Mouse (Mus musculus): ENCODE results near the gene Eif4h. TPM values are rescaled to one million over a fixed set of nuclear protein-coding genes. Genes with fewer than 3 reads are reported as not detected.

Gene Eif4h
- total RNA-seq, 2 experiments from 2014 or later: 288 to 289 TPM

DNA sequence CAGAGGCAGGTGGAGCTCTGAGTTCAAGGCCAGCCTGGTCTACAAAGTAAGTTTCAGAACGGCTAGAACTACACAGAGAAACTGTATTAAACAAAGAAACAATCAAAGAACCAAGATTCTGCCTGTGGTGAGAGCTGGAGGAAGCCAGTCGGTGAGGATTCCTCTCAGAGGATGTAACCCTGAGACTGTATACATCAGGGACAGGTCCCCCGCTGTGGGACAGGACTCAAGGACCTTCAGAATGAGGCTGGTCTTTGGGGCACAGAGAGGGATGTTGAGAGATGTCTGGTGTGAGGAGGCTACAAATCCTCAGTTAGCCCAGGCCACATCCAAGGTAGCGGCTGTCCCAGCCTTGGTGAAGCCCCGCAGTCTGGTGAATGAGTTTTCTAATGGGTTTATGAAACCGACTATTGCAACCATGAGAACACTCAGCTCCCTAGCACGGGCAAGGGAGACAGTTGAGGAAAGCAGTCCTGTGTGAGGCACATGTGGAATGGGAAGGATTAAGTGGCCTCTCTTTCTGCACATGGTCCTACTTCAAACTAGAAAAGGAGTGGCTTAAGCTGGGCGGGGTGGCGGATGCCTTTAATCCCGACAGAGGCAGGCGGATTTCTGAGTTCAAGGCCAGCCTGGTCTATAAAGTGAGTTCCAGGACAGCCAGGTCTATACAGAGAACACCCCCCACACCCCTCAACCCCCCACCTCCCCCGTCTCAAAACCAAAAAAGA is 29.2 kb downstream of the Eif4h start:
- DNase-seq: no peak

DNA sequence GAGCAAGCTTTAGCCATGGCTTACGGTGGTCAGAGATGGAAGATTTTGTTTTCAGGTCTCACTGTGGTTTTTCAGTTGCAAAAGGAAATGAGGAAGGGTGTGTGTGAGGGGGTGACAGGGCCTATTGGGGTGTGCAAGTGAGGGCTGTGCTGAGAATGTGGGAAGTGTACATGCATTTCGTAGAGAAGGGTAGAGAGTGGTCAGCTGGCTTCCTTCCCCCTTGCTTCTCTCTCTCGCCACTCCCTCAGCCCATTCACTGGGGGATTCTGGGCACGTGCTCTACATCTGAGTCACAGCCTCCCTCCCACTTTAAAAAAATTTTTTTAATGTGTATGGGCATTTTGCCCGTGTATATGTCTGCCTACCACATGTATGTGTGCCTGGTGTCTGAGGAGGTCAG is 32.2 kb downstream of the Eif4h start:
- DNase-seq: no peak

DNA sequence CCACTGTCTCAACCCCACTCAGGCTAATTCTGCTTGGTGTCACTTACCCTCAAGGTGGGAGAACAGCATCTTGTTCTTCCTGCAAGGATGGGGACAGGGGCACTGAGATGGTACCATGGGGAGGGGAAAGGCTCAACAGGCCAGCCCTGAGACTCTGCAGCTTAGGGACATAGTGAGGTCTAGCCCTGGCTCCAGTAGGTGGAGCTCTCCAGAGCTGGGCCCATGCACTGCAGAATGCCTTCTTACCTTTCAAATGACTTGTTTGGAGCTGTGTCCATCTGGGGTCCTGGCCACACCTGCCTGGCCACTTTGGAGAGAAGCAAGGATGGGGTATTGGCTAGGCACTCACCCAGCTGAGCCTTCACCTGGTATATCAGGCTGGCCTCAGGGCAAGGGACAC is 33.0 kb downstream of the Eif4h start:
- DNase-seq: no peak

DNA sequence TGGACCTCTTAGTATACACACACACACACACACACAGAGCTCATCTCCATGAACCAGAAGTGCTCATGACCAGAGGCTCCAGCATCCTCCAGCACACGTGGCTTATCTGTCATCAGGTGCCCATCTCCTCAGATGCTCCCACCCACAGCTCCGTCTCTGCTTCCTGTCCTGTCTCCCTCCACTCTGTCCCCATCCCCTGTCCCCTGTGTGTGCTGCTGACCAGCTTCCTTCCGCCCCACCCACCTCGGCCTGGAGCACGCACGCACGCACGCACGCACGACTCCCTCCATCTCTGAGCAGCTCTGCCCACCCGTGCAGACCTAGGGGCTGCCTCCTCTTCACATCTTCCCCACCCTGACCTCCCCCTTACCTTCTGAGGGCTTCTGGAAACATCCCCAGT is 34.9 kb downstream of the Eif4h start:
- DNase-seq: no peak

DNA sequence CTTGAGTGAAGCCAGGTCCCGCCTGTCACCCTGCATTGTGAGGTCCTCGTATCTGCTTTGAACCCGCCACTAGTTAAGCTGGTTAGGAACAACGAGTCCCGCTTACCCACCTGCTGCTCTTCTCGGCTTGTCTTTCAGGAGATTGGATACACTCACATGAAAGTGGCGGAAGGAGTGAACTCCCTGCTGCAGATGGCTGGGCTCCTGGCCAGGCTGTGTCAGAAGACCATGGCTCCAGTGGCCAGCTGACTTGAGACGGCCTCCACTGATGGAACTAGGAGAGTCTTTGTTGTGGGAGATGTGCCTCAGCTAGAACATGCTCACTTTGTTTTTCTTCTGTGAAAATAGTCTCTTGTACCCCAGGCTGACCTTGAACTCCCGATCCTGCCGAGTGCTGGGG is 41.6 kb downstream of the Eif4h start:
- DNase-seq: no peak

DNA sequence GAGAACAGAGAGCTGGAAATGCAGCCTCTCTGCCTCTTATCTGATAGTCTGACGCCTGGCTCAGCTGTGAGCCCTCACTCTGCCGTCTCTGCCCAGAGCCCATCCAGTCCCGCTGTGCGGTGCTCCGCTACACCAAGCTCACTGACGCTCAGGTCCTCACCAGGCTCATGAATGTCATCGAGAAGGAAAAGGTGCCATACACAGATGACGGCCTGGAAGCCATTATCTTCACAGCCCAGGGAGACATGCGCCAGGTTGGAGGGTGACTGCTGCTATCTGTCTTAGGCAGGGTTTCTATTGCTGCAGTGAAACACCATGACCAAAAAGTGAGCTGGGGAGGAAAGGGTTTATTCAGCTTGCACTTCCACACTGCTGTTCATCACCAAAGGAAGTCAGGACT is 46.2 kb downstream of the Eif4h start:
- DNase-seq: no peak

DNA sequence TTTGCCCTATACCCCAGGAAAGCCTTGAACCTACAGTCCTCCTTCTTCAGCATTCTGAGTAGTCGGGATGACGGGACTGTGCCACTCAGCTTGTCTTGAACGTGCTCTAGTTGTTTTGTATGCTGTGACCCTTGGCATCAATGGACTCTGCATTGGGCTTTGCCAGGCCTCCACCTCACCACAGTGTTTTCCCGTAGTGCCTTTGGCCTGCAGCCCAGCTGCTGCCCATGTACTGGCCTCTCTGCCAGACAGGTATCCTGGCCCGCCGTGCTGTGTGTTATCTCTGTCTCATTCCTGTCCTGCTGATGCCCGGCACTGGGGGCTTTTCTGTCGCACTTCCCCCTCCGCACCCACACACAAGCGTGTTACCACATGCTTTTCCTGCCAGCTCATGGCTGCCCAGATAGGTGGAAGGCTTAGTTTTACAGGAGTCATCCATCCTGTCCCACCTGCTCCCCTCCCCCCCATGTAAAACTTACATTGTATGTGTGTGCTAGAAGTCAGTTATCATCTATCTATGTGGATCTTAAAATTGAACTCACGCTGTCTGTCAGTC is 47.2 kb downstream of the Eif4h start:
- DNase-seq: no peak

DNA sequence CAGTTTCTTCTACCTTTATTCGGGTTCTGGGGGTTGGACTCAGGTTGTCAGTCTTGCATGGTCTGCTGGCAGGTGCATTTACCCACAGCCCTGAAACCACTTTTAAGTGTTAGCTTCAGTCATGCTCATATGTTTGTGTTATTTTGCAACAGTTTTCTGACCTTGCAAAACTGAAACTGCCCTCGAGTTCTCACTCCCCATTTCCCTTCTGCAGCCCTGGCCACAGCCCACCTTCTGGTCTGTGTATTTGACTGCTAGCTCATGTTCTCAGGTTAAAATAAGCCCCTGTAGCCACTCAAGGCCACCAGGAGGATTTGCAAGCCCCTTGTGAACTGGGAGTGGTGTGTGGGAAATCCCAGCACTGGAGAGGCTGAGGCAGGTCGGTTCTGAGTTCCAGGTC is 49.4 kb downstream of the Eif4h start:
- no peak for DNase-seq

DNA sequence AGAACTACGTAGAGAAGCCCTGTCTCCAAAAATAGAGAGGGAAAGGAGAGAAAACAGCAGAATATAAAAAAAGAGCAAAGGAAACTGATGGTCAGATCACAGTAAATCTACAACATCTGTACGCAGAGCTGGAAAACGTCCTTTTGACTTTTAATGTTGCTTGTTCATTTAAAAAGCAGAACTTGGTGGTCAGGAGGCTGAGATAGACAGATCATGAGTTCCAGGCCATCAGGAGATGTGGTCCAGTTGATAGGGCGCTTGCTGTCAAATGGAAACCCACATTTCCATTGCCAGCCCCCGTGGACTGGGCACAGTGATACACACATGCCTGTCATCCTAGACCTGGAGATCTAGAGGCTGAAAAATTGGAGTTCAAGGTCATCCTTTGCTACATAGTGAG is 54.5 kb downstream of the Eif4h start:
- no peak for DNase-seq

DNA sequence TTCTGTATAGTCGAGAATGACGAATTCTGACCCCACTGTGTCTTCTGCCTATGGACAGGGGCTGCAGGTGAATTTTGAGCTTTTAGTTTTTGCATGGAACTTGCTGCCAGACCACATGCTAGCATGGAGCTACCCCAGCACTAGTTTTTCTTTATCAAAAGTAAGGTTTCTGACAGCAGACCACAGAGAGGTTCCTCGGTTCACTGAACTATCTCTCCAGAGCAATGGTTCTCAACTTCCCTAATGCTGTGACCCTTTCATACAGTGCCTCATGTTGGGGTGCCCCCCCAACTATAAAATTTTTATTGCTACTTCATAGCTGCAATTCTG is 55.4 kb downstream of the Eif4h start:
- no peak for DNase-seq

DNA sequence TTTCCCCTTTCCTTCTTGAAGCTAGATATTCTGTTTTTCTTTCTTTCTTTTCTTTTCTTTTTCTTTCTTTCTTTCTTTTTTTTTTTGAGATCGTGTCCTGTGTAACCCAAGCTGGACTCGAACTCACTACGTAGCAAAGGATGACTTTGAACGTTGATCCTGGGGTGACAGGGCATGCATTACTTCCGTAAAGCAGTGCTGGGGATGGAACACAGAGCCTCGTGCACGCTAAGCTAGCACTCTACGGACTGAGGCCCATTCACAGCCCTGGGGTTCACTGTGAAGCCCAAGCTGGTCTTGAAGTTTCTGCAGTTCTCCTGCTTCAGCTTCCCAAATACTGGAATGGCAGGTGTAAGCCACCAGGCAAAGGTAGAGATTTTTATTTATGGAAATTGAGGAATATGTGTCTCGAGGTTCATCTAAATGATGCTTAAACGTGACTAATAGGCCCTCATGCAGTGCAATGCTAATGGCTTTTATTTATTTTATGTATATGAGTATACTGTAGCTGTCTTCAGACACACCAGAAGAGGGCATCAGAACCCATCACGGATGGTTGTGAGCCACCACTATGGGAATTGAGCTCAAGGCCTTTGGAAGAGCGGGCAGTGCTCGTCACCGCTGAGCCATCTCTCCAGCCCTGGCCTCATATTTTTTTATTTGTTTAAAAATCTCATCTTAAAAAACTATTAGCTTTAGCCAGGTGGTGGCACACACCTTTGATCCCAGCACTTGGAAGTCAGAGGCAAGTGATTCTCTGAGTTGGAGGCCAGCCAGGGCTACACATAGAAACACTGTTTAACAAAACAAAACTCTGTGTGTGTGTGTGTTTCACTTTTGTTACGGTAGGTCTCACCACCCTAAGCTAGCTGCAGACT is 56.0 kb downstream of the Eif4h start:
- no peak for DNase-seq

DNA sequence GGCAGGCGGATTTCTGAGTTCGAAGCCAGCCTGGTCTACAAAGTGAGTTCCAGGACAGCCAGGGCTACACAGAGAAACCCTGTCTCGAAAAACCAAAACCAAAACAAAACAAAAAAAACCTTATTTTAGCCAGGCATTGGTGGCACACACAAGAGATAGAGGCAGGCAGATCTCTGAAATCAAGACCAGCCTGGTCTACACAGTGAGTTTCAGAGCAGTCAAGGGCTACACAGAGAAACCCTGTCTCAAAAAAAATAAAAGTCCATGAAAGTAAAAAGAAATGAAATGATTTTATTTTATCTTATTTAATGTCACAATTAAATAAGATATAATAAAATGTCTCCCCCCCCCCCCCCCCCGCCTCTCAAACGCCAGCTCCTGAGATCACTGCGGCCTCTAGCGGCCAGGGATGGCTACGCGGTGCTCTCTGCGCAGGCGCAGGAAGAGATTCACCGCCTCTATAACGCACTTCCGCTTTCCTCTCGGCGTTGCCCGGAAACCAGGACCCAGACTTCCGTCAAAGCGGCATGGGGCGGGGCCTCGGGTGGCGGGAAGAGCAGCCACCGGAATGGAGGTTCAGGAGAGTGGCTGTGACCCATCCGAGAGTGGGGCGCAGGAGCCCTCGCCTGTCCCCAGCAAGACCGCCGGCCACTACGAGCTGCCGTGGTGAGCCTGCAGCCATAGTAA is 56.9 kb downstream of the Eif4h start:
- peak; percentile 97 to 98 for DNase-seq

DNA sequence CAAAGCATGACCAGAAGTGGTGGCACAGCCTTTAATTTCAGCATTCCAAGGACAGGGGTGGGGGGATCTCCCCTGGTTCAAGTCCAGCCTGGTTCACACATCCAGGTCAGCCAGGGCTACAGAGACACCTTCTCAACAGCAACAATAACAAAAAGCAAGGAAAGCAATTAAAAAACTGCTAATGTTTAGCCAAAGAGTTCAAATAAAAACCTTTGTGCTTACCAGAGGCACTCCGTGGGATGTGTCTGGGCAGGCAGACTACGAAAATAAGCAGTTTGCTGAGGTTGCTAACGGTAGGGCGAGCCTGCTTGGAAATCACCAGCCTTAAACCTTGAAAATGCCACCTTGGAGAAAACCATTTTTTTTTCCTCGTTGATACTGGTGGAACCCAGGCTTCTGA is 58.1 kb downstream of the Eif4h start, which contains the start of gene Rfc2:
Rfc2 (plus strand) TSS at position 221 of the 400 bp plus-strand sequence.
- DNase-seq: no peak

DNA sequence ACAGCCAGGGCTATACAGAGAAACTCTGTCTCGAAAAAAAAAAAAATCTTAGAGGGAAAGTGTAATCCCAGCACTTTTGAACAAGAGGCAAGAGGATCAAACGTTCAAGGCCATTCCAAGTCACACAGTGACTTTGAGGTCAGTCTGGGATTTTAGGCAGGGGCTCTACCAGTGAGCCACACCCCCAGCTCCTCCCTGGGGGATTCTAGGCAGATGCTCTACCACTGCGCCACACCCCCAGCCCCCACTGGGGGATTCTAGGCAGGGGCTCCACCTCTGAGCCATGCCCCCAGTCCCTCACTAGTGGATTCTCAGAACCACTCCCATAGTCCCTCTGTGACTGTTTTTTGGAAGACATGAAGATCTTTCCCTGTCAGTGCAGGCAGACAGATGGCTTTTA is 60.2 kb downstream of the Eif4h start:
- no peak for DNase-seq

DNA sequence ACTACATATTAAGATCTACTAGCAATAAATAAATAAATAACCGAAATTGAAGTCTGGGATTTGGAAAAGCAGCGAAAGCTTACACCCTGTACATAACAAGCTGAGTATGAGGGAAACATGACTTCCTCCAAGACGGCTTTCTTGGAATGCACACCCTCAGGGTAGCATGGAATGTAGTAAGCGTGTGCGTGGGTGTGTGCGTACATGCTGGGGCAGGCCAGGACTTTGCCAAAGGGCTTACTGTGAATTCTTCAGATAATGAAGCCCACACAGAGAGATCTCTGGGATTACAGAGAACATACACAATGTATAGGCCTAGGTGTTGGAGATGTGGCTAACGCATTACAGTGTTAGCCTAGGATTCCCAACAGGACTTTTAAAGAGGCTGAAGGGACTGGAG is 61.8 kb downstream of the Eif4h start:
- no peak for DNase-seq

DNA sequence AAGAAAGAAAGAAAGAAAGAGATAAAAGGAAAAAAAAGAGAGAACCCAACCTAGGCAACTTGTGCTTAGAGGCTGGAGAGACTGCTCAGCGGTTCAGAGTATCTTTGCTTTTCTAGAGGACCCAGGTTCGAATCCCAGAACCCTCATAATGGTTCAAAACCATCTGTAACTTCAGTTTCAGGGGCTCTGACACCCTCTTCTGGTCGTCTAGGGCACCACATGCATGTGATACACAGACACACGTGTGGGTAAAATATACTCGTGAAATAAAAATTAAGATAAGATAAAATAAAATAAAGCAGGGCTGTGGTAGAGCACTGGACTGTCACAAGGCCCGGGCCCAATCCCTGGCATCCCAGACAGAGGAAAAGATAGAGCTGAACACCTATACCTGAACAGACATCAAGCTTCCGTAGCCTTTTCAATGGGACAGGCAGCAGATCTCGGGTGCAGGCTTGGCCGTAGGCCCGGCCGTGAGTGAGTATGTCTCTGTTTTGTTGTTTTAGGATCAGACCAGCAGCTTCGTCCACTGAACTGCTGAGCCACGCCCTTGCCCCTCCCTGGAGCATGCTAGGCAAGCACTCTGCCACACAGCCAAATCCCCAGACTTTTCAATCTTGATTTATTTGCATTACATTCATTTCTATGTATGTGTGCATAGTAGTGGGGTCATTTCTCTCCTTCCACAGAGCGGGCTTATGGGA is 62.6 kb downstream of the Eif4h start:
- no peak for DNase-seq

DNA sequence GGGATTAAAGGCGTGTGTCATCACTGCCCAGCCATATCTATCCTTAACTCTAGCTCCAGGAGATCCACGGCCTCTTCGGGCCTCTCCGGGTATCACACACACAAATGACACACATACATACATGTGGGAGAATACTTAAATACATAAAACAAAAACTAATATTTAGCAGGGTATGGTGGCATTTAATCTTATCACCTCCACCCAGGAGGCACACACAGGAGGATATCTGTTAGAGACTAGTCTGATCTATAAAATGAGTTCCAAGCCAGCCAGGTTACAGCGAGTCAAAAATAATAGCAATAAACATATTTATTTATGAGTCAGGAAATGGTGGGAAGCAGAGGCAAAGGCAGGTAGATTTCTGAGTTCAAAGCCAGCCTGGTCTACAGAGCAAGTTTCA is 63.5 kb downstream of the Eif4h start:
- DNase-seq: no peak

DNA sequence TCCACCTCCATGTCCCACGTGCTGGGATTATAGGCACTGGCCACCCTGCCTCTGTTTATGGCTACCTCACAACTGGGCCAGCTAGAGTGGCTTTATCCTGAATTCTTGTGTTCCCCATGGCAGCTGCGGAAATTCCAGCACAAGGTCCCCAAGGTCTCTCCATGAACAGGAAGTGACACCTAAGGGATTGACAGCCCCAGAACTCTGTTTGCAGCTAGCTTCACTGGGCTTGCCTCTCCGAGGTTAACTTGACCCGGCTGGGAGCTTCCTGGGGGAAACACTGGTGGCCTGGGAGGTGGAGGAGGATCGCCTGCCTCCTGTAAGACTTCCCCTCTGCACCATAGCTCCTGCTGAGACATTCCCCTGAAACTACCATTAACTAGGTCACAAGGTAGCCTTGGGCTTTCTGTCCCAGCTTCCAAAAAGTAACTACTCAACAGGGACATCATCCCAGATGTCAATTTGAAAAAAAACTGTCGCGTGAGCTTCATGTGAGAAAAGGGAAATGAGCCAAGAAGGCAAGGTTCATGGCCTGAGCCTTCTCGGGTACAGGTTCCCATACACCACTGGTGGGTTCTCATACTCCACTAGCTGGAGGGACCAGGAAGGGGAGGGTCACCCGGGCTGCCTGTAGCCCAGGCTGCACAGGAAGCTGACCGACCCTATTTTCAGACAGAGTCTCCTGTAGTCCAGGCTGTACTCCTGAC is 66.6 kb downstream of the Eif4h start:
- DNase-seq: peak in 1 of 2 experiments; percentile 37

DNA sequence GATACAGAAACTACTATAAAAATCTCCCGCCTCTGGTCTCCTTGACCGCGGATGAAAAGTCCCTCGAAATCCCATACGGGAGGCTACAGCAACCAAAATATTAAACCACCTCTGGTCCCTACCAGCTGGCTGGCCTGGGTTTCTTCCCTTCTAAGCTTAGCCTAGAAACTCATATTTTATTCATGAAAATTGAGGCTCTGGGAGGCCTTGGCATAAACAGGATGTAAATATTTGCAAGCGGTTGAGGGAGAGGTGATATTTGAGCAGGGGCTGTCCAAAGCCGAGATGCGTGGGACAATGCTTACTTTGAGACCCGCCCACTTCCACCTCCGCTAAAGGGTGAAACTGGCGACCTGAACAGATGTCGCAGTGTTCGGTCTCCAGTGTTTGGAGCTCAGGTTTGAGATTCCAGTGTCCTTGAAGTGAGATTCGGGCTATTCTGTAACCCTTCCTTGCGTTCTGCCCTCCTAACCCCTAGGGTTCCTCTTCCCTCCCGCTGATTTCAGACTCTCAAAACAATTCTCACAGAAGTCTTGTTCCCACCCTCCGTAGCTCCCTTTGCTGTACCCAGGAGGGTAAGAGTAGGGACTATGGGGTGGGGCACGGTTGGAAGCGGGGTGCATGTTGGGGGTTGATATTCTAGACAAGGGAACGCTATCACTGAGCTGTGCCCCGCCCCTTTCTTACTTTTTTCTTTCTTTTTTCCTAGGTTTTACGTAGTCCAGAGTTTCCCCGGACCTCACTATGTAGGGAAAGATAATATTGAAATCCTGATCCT is 67.4 kb downstream of the Eif4h start:
- peak; percentile 63 to 76 for DNase-seq

Measured in adrenal gland, postnatal 36 days (tissue).